Mouse (Mus musculus) hindbrain, embryonic 14.5 days (tissue): ENCODE results near the gene Crbn. TPM values are rescaled to one million over a fixed set of nuclear protein-coding genes. Genes with fewer than 3 reads are reported as not detected.

Experiments used
- ATAC-seq: fragments of 200-750 bp; cut with Nextera tagmentation; 2 replicates; pipeline ENCODE4 v1.8.0; 2017; ENCODE audit warnings: moderate number of reproducible peaks, mild to moderate bottlenecking, moderate TSS enrichment, moderate library complexity; ENCODE audit not compliant: low FRiP score
- DNase-seq: peaks from one replicate; pipeline ENCODE4 v3.0.0-alpha.2; 2015; ENCODE audit warnings: low spot score
- H3K27ac ChIP-seq: fragments of 300-500 bp; sonication (generic); 2 replicates; pipeline ENCODE4 v1.5.1; 2014; ENCODE audit warnings: mild to moderate bottlenecking, moderate library complexity
- H3K27me3 ChIP-seq: fragments of 300-500 bp; sonication (generic); 2 replicates; pipeline ENCODE4 v1.6.1; 2014; ENCODE audit warnings: mild to moderate bottlenecking, low read length, mixed read lengths; ENCODE audit not compliant: control insufficient read depth, insufficient read depth
- H3K36me3 ChIP-seq: fragments of 300-500 bp; sonication (generic); replicated peaks from 2 replicates; pipeline ENCODE4 v1.6.1; 2014; ENCODE audit not compliant: control insufficient read depth, insufficient read depth
- H3K4me1 ChIP-seq: fragments of 300-500 bp; sonication (generic); replicated peaks from 2 replicates; pipeline ENCODE4 v1.6.1; 2014; ENCODE audit warnings: antibody characterized with exemption, low read length, mixed read lengths; ENCODE audit not compliant: control insufficient read depth, insufficient read depth
- H3K4me2 ChIP-seq: fragments of 300-500 bp; sonication (generic); replicated peaks from 2 replicates; pipeline ENCODE4 v1.6.1; 2014; ENCODE audit warnings: mild to moderate bottlenecking, moderate library complexity
- H3K4me3 ChIP-seq: fragments of 300-500 bp; sonication (generic); replicated peaks from 2 replicates; pipeline ENCODE4 v1.5.1; 2014; ENCODE audit warnings: mild to moderate bottlenecking, low read length
- H3K9ac ChIP-seq: fragments of 300-500 bp; sonication (generic); 2 replicates; pipeline ENCODE4 v1.6.1; 2014
- H3K9me3 ChIP-seq: fragments of 300-500 bp; sonication (generic); 2 replicates; pipeline ENCODE4 v1.6.1; 2016; ENCODE audit warnings: low read length; ENCODE audit not compliant: control insufficient read depth
- WGBS: fragments of 180-500 bp; shearing (Covaris S2); extraction: QIAGEN DNeasy Blood & Tissue Kit; methylation state at CpG from one replicate; pipeline ENCODE4 v1.1.7; 2014; 5-methylcytosine and 5-hydroxymethylcytosine counted together
- polyA plus RNA-seq: library from polyadenylated mRNA; unstranded; fragments of >200 nt; fragmentation: Nextera tagmentation; extraction: Ambion mirVana; gene quantifications from 2 replicates; pipeline ENCODE4 v1.2.1, GENCODE M21; 2014

The Crbn gene
- polyA plus RNA-seq, 1 experiment from 2014 or later, result 64.7 TPM

- peaks cover 27% of the 10 kb centered on the region for H3K36me3 ChIP-seq
- no peaks in the 10 kb centered on the region for H3K9me3 ChIP-seq
- peaks cover 12% of the 10 kb centered on the region for H3K4me1 ChIP-seq
- H3K27me3 ChIP-seq, result no peaks in the 10 kb centered on the region
- peak; percentile 73 for ATAC-seq
- 3% methylated on average over 33 of the region's 33 CpGs for WGBS
- H3K9ac ChIP-seq, result peak overlapping the region; percentile 61
- peak overlapping the region; percentile 77 for H3K4me2 ChIP-seq
- DNase-seq, result no peak
- peak overlapping the region; percentile 63; the same call in 1 of the 2 replicates for H3K27ac ChIP-seq
- H3K4me3 ChIP-seq, result peak overlapping the region; percentile 73
Observed at GRCm38 (mm10) chr6:106769290-106769866, 30.5 kb downstream of the Crbn start.

- DNase-seq, result peak; percentile 99
- Histone ChIP-seq H3K9me3 (no peaks in the 10 kb centered on the region), H3K4me3 (peak within 1 kb of the TSS; percentile 73), H3K27ac (peak within 1 kb of the TSS; percentile 63; the same call in 1 of the 2 replicates), H3K4me2 (peak within 1 kb of the TSS; percentile 77), H3K4me1 (peaks cover 12% of the 10 kb centered on the region), H3K9ac (peak within 1 kb of the TSS; percentile 61), H3K27me3 (no peaks in the 10 kb centered on the region), H3K36me3 (peaks cover 22% of the 10 kb centered on the region)
- ATAC-seq, result peak; percentile 100
- WGBS, result 9% methylated on average over 35 of the region's 35 CpGs
Observed at GRCm38 (mm10) chr6:106768640-106769289, 31.1 kb downstream of the Crbn start, which contains the start of gene Trnt1. Gene Trnt1, plus strand, starts transcription at chr6:106769120.

- H3K4me3 ChIP-seq, result no peak overlapping the region
- no peak overlapping the region for H3K9ac ChIP-seq
- H3K4me2 ChIP-seq, result no peak overlapping the region
- ATAC-seq (no peak), DNase-seq (peak; percentile 10)
- H3K4me1 ChIP-seq, result peaks cover 12% of the 10 kb centered on the region
- 76% methylated on average over 4 of the region's 4 CpGs for WGBS
- no peaks in the 10 kb centered on the region for H3K27me3 ChIP-seq
- no peak overlapping the region for H3K27ac ChIP-seq
- H3K36me3 ChIP-seq, result peaks cover 6% of the 10 kb centered on the region; the same call in 1 of the 2 replicates
- H3K9me3 ChIP-seq, result no peaks in the 10 kb centered on the region
Observed at GRCm38 (mm10) chr6:106766774-106767173, 33.1 kb downstream of the Crbn start.

GRCm38 (mm10) chr6:106765892-106766291, 34.0 kb downstream of the Crbn start:
- H3K27ac ChIP-seq, result no peak overlapping the region
- H3K36me3 ChIP-seq, result no peaks in the 10 kb centered on the region
- DNase-seq, result no peak
- no peak overlapping the region for H3K9ac ChIP-seq
- 82% methylated on average over 1 of the region's 1 CpGs for WGBS
- no peak overlapping the region for H3K4me3 ChIP-seq
- no peaks in the 10 kb centered on the region for H3K27me3 ChIP-seq
- ATAC-seq, result no peak
- no peak overlapping the region for H3K4me2 ChIP-seq
- no peaks in the 10 kb centered on the region for H3K9me3 ChIP-seq
- H3K4me1 ChIP-seq, result peaks cover 12% of the 10 kb centered on the region

- Histone ChIP-seq H3K27me3 (no peaks in the 10 kb centered on the region), H3K36me3 (no peaks in the 10 kb centered on the region), H3K4me3 (no peak overlapping the region), H3K4me1 (no peaks in the 10 kb centered on the region), H3K9ac (no peak overlapping the region), H3K4me2 (no peak overlapping the region), H3K9me3 (no peaks in the 10 kb centered on the region), H3K27ac (no peak overlapping the region)
- ATAC-seq (no peak), DNase-seq (no peak)
- WGBS, result 76% methylated on average over 1 of the region's 1 CpGs
Observed at GRCm38 (mm10) chr6:106761486-106761885, 38.4 kb downstream of the Crbn start.

GRCm38 (mm10) chr6:106760473-106761218, 39.2 kb downstream of the Crbn start:
- Histone ChIP-seq H3K4me2 (no peak overlapping the region), H3K9me3 (no peaks in the 10 kb centered on the region), H3K4me3 (no peak overlapping the region), H3K27me3 (no peaks in the 10 kb centered on the region), H3K36me3 (no peaks in the 10 kb centered on the region), H3K27ac (no peak overlapping the region), H3K9ac (no peak overlapping the region), H3K4me1 (no peaks in the 10 kb centered on the region)
- ATAC-seq (no peak), DNase-seq (no peak)
- WGBS, result 91% methylated on average over 3 of the region's 3 CpGs

GRCm38 (mm10) chr6:106758299-106758698, 41.6 kb downstream of the Crbn start:
- Histone ChIP-seq H3K4me3 (no peak overlapping the region), H3K9ac (no peak overlapping the region), H3K36me3 (no peaks in the 10 kb centered on the region), H3K27me3 (no peaks in the 10 kb centered on the region), H3K4me2 (no peak overlapping the region), H3K4me1 (no peaks in the 10 kb centered on the region), H3K27ac (no peak overlapping the region), H3K9me3 (no peaks in the 10 kb centered on the region)
- DNase-seq (no peak), ATAC-seq (no peak)
- WGBS, result 89% methylated on average over 3 of the region's 3 CpGs

GRCm38 (mm10) chr6:106750291-106750690, 49.6 kb downstream of the Crbn start:
- Histone ChIP-seq H3K36me3 (no peaks in the 10 kb centered on the region), H3K9me3 (no peaks in the 10 kb centered on the region), H3K27me3 (no peaks in the 10 kb centered on the region), H3K9ac (no peak overlapping the region), H3K27ac (no peak overlapping the region), H3K4me2 (no peak overlapping the region), H3K4me3 (no peak overlapping the region), H3K4me1 (no peaks in the 10 kb centered on the region)
- WGBS, result 61% methylated on average over 7 of the region's 7 CpGs
- DNase-seq, result peak; percentile 18
- peak; percentile 48; the same call in 1 of the 2 replicates for ATAC-seq

- 76% methylated on average over 6 of the region's 6 CpGs for WGBS
Observed at GRCm38 (mm10) chr6:106748887-106749388, 50.9 kb downstream of the Crbn start, which contains the start of gene Il5ra. Gene Il5ra, minus strand, starts transcription at chr6:106749037.

More at GRCm38 (mm10) chr6:106748887-106749388, 50.9 kb downstream of the Crbn start, which contains the start of gene Il5ra:
- H3K36me3 ChIP-seq, result no peaks in the 10 kb centered on the region
- H3K27ac ChIP-seq, result no peak within 1 kb of the TSS
- no peak for DNase-seq
- H3K4me1 ChIP-seq, result no peaks in the 10 kb centered on the region
- no peaks in the 10 kb centered on the region for H3K27me3 ChIP-seq
- no peaks in the 10 kb centered on the region for H3K9me3 ChIP-seq
- ATAC-seq, result no peak
- H3K9ac ChIP-seq, result no peak within 1 kb of the TSS
- no peak within 1 kb of the TSS for H3K4me3 ChIP-seq
- no peak within 1 kb of the TSS for H3K4me2 ChIP-seq
